Mouse (Mus musculus): Measurements from ENCODE around the gene Eno3. TPM values are rescaled to one million over a fixed set of nuclear protein-coding genes. Genes with fewer than 3 reads are reported as not detected.
A peak's percentile ranks its signal among the peaks of the same experiment; 100 is the strongest.

Gene Eno3
- polyA plus RNA-seq, 1 experiment from 2014 or later: 188 TPM

- H3K27ac ChIP-seq: no peak overlapping the region
- 0 out of 2 replicates have a peak, but pooled peaks cover 5% of the 10 kb centered on the region for H3K4me1 ChIP-seq
- no peak for DNase-seq (ENCODE audit: low spot score)
- 72% methylated on average over 2 of the region's 2 CpGs for WGBS
- H3K36me3 ChIP-seq: no peaks in the 10 kb centered on the region
- H3K9me3 ChIP-seq: no peaks in the 10 kb centered on the region
- no peak overlapping the region for H3K4me3 ChIP-seq
- H3K27me3 ChIP-seq (ENCODE audit: insufficient read depth, poor library complexity, severe bottlenecking): no peaks in the 10 kb centered on the region
Observed at GRCm38 (mm10) chr11:70628431-70628830, 28.6 kb upstream of the Eno3 start.

- Histone ChIP-seq H3K4me1 (0 out of 2 replicates have a peak, but pooled peaks cover 3% of the 10 kb centered on the region), H3K27me3 (ENCODE audit: insufficient read depth, poor library complexity, severe bottlenecking) (no peaks in the 10 kb centered on the region), H3K27ac (no peak overlapping the region), H3K36me3 (no peaks in the 10 kb centered on the region), H3K9me3 (no peaks in the 10 kb centered on the region), H3K4me3 (no peak overlapping the region)
- DNase-seq (ENCODE audit: low spot score): no peak
- 50% methylated on average over 5 of the region's 5 CpGs for WGBS
Observed at GRCm38 (mm10) chr11:70629557-70629956, 27.4 kb upstream of the Eno3 start.

- Histone ChIP-seq H3K36me3 (no peaks in the 10 kb centered on the region), H3K9me3 (no peaks in the 10 kb centered on the region), H3K27ac (no peak overlapping the region), H3K4me3 (no peak overlapping the region), H3K27me3 (ENCODE audit: insufficient read depth, poor library complexity, severe bottlenecking) (no peaks in the 10 kb centered on the region), H3K4me1 (0 out of 2 replicates have a peak, but pooled peaks cover 3% of the 10 kb centered on the region)
- no peak for DNase-seq (ENCODE audit: low spot score)
- 57% methylated on average over 7 of the region's 7 CpGs for WGBS
Observed at GRCm38 (mm10) chr11:70630129-70630528, 26.9 kb upstream of the Eno3 start.

- DNase-seq (ENCODE audit: low spot score): no peak
- Histone ChIP-seq H3K36me3 (no peaks in the 10 kb centered on the region), H3K27ac (no peak overlapping the region), H3K4me3 (no peak overlapping the region), H3K27me3 (ENCODE audit: insufficient read depth, poor library complexity, severe bottlenecking) (no peaks in the 10 kb centered on the region), H3K4me1 (peaks cover 22% of the 10 kb centered on the region), H3K9me3 (no peaks in the 10 kb centered on the region)
- WGBS: 81% methylated on average over 4 of the region's 4 CpGs
Observed at GRCm38 (mm10) chr11:70635601-70636000, 21.4 kb upstream of the Eno3 start.

GRCm38 (mm10) chr11:70637764-70638163 is 19.2 kb upstream of the Eno3 start:
- Histone ChIP-seq H3K9me3 (no peaks in the 10 kb centered on the region), H3K27ac (no peak overlapping the region), H3K36me3 (peaks cover 3% of the 10 kb centered on the region; the same call in 1 of the 2 replicates), H3K4me3 (no peak overlapping the region), H3K27me3 (ENCODE audit: insufficient read depth, poor library complexity, severe bottlenecking) (no peaks in the 10 kb centered on the region), H3K4me1 (peaks cover 23% of the 10 kb centered on the region)
- WGBS: 93% methylated on average over 1 of the region's 1 CpGs
- no peak for DNase-seq (ENCODE audit: low spot score)

- H3K36me3 ChIP-seq: peaks cover 8% of the 10 kb centered on the region
- no peak for DNase-seq (ENCODE audit: low spot score)
- peaks cover 23% of the 10 kb centered on the region for H3K4me1 ChIP-seq
- WGBS: 66% methylated on average over 1 of the region's 1 CpGs
- no peaks in the 10 kb centered on the region for H3K9me3 ChIP-seq
- H3K4me3 ChIP-seq: no peak overlapping the region
- peak overlapping the region; percentile 75 for H3K27ac ChIP-seq
- H3K27me3 ChIP-seq (ENCODE audit: insufficient read depth, poor library complexity, severe bottlenecking): no peaks in the 10 kb centered on the region
Observed at GRCm38 (mm10) chr11:70638293-70638692, 18.7 kb upstream of the Eno3 start.

GRCm38 (mm10) chr11:70638714-70639278 is 18.2 kb upstream of the Eno3 start, which contains the start of gene Gp1ba:
Gene Gp1ba (plus strand): TSS chr11:70639122.
- Histone ChIP-seq H3K36me3 (peaks cover 13% of the 10 kb centered on the region), H3K27me3 (ENCODE audit: insufficient read depth, poor library complexity, severe bottlenecking) (no peaks in the 10 kb centered on the region), H3K27ac (peak within 1 kb of the TSS; percentile 75), H3K9me3 (no peaks in the 10 kb centered on the region), H3K4me1 (peaks cover 23% of the 10 kb centered on the region), H3K4me3 (peak within 1 kb of the TSS; percentile 23; the same call in 1 of the 2 replicates)
- no peak for DNase-seq (ENCODE audit: low spot score)
- 6% methylated on average over 5 of the region's 5 CpGs for WGBS

GRCm38 (mm10) chr11:70639976-70640375 is 17.0 kb upstream of the Eno3 start:
- Histone ChIP-seq H3K27me3 (ENCODE audit: insufficient read depth, poor library complexity, severe bottlenecking) (no peaks in the 10 kb centered on the region), H3K36me3 (peaks cover 24% of the 10 kb centered on the region), H3K27ac (peak overlapping the region; percentile 30; the same call in 1 of the 2 replicates), H3K4me3 (no peak overlapping the region; the same call in 1 of the 2 replicates), H3K9me3 (no peaks in the 10 kb centered on the region), H3K4me1 (peaks cover 24% of the 10 kb centered on the region)
- DNase-seq (ENCODE audit: low spot score): no peak
- 75% methylated on average over 8 of the region's 8 CpGs for WGBS

DNA sequence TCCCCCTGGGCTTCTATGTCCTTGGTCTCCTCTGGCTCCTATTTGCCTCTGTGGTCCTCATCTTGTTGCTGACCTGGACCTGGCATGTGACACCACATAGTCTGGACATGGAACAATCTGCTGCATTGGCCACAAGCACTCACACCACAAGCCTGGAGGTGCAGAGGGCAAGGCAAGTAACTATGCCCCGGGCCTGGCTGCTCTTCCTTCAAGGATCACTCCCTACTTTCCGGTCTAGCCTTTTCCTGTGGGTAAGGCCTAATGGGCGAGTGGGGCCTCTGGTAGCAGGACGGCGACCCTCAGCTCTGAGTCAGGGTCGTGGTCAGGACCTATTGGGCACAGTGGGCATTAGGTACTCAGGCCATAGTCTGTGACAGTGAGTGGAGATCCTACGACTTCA is 15.8 kb upstream of the Eno3 start:
- WGBS: 78% methylated on average over 7 of the region's 7 CpGs
- H3K27ac ChIP-seq: no peak overlapping the region
- peaks cover 37% of the 10 kb centered on the region for H3K4me1 ChIP-seq
- H3K4me3 ChIP-seq: no peak overlapping the region
- peaks cover 32% of the 10 kb centered on the region for H3K36me3 ChIP-seq
- H3K9me3 ChIP-seq: no peaks in the 10 kb centered on the region
- no peak for DNase-seq (ENCODE audit: low spot score)
- no peaks in the 10 kb centered on the region for H3K27me3 ChIP-seq (ENCODE audit: insufficient read depth, poor library complexity, severe bottlenecking)

- WGBS: 91% methylated on average over 6 of the region's 6 CpGs
Observed at GRCm38 (mm10) chr11:70643051-70643450, 14.0 kb upstream of the Eno3 start.

GRCm38 (mm10) chr11:70644564-70645103 is 12.4 kb upstream of the Eno3 start:
- peaks cover 44% of the 10 kb centered on the region for H3K36me3 ChIP-seq
- peaks cover 43% of the 10 kb centered on the region for H3K4me1 ChIP-seq
- no peak overlapping the region for H3K4me3 ChIP-seq
- WGBS: 96% methylated on average over 8 of the region's 8 CpGs
- peak; percentile 63 for DNase-seq (ENCODE audit: low spot score)
- H3K9me3 ChIP-seq: no peaks in the 10 kb centered on the region
- no peak overlapping the region for H3K27ac ChIP-seq
- no peaks in the 10 kb centered on the region for H3K27me3 ChIP-seq (ENCODE audit: insufficient read depth, poor library complexity, severe bottlenecking)

More at GRCm38 (mm10) chr11:70643051-70643450, 14.0 kb upstream of the Eno3 start:
- Histone ChIP-seq H3K4me1 (peaks cover 43% of the 10 kb centered on the region), H3K36me3 (peaks cover 32% of the 10 kb centered on the region), H3K4me3 (no peak overlapping the region), H3K27ac (no peak overlapping the region), H3K9me3 (no peaks in the 10 kb centered on the region), H3K27me3 (ENCODE audit: insufficient read depth, poor library complexity, severe bottlenecking) (no peaks in the 10 kb centered on the region)
- no peak for DNase-seq (ENCODE audit: low spot score)

DNA sequence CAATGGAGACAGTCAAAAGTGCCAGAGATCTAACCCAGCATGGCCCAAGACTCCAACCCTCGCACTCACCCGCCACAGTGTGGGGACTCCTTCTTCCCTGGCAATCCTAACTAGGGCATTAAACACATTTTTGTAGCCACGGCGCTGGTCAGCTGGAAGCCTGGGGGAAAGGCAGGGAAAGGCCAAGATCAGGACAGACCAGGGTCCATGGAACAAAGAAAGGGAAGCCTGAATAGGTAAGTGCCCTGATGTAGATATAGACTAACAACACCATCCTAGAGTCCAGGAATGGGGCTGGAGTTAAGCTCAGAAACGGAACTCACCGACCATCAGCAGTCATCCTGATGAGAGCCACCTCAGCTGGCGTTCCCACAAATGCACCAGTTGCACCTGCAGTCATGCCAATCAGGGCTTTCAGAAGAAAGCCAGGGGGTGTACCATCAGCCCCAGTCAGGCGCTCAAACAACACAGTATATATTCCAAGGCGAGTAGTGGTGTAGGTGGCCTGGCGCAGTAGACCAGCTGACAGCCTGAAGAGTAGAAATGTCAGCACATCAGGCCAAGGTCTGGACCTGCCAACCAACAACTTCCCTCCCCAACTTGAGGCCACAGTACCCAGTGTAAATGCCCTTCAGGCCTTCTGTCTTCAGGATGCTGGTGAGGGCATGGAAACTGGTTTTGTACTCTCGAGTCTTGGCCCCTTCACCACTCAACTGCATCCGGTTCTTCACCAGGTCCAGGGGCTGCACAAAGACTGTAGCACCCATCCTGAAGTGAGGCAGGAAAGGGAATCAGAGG is 11.3 kb upstream of the Eno3 start:
- no peaks in the 10 kb centered on the region for H3K27me3 ChIP-seq (ENCODE audit: insufficient read depth, poor library complexity, severe bottlenecking)
- H3K36me3 ChIP-seq: peaks cover 54% of the 10 kb centered on the region
- H3K27ac ChIP-seq: peak overlapping the region; percentile 97
- H3K4me3 ChIP-seq: peak overlapping the region; percentile 70
- H3K9me3 ChIP-seq: no peaks in the 10 kb centered on the region
- WGBS: 84% methylated on average over 12 of the region's 12 CpGs
- H3K4me1 ChIP-seq: peaks cover 38% of the 10 kb centered on the region
- DNase-seq (ENCODE audit: low spot score): peak; percentile 73

GRCm38 (mm10) chr11:70646259-70646555 is 10.8 kb upstream of the Eno3 start:
- Histone ChIP-seq H3K4me1 (peaks cover 42% of the 10 kb centered on the region), H3K27me3 (ENCODE audit: insufficient read depth, poor library complexity, severe bottlenecking) (no peaks in the 10 kb centered on the region), H3K27ac (peak overlapping the region; percentile 97), H3K9me3 (no peaks in the 10 kb centered on the region), H3K4me3 (peak overlapping the region; percentile 70), H3K36me3 (peaks cover 60% of the 10 kb centered on the region)
- DNase-seq (ENCODE audit: low spot score): no peak
- 27% methylated on average over 3 of the region's 3 CpGs for WGBS
